Mouse (Mus musculus): ENCODE results near the gene Itgb3bp. TPM values are rescaled to one million over a fixed set of nuclear protein-coding genes. Genes with fewer than 3 reads are reported as not detected.
A peak's percentile ranks its signal among the peaks of the same experiment; 100 is the strongest.

Gene Itgb3bp
- polyA plus RNA-seq, 1 experiment from 2014 or later = 28.5 TPM

DNA sequence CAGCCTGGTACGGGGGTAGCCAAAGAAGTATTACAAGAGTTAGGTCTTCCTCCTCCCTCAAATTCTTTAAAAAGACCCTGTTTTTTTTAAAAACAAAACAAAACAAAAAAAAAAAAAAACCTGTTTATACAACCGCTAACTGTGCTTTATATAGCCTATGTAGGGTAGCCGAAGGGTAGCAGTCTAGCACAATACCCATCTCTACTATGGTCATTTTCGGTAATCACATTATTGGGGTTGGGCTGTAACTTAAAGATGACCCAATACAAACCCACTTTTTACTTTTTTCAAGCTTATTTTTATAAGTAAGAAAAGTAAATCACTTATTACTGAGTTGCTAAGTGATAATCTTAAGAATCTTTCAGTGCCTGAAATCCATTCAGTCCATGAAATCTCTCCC is 101.3 kb downstream of the Itgb3bp start:
- no peaks in the 10 kb centered on the region for H3K27me3 ChIP-seq
- H3K27ac ChIP-seq (replicated peaks) = no peak overlapping the region
- H3K4me1 ChIP-seq = peaks cover 10% of the 10 kb centered on the region
- 56% methylated on average over 4 of the region's 4 CpGs for WGBS
- peak overlapping the region; percentile 65 for H3K4me2 ChIP-seq (replicated peaks)
- peak overlapping the region; percentile 82 for H3K4me3 ChIP-seq (replicated peaks)
- H3K36me3 ChIP-seq = no peaks in the 10 kb centered on the region
- no peak overlapping the region for H3K9ac ChIP-seq
- H3K9me3 ChIP-seq (replicated peaks) = no peaks in the 10 kb centered on the region
- ATAC-seq (ENCODE audit: insufficient number of reproducible peaks, low FRiP score, low TSS enrichment, low read depth) = no peak

DNA sequence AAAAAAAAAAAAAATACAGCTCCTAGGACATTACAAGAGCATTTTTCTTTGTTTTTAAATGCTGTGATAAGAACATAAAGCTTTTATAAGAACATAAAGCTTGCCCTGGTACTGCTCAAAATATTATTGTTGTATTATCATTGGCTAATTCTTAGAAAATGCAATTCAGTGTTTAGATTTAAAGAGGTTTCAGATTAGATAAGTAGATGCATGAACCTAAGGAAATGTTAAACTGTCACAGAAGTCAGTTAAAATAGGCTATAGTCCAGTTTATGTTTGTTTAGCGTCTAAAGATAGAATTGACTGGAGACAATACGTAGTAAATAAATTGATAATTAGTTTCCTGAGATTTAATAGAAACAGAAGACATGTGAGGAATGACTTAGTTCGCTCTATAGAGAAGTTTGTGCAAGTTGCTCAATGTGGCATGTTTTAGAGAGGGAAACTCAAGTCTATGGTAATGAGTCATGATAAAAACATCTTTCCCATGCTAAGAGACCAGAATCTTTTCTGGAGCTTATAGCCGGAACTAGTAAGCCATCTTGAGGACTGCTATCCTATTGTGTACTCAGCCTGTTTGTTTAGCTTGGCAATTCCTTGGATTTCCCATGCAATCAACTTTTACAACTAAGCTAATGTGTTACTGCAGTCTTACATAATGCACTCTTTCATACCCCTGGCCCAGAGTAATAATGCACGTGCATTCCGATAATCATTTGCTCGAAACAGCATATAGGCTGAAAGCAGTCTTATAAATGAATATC is 112.7 kb downstream of the Itgb3bp start:
- H3K9ac ChIP-seq = no peak overlapping the region
- no peaks in the 10 kb centered on the region for H3K4me1 ChIP-seq
- 88% methylated on average over 7 of the region's 7 CpGs for WGBS
- H3K27ac ChIP-seq (replicated peaks) = no peak overlapping the region
- H3K9me3 ChIP-seq (replicated peaks) = no peaks in the 10 kb centered on the region
- H3K36me3 ChIP-seq = no peaks in the 10 kb centered on the region
- no peak overlapping the region for H3K4me3 ChIP-seq (replicated peaks)
- no peak overlapping the region for H3K4me2 ChIP-seq (replicated peaks)
- no peak for ATAC-seq (ENCODE audit: insufficient number of reproducible peaks, low FRiP score, low TSS enrichment, low read depth)
- no peaks in the 10 kb centered on the region for H3K27me3 ChIP-seq

DNA sequence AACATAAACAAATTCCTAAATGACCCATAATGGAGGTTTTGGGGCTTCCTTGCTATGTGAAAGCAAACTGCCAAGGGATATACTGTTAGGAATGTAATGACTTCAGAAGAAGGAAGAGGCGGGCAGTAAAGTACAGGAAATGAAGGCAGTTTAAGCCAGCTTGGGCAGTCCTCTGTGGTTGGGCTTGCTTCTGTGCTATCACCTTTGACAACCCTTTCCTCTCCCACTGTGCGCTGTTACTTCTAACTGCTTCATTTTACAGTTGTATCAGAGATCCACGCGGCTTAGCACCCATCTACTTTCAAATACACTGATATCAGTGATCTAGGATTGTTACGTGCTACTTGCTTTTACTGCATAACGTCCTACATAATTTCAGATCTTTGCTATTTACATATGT is 137.2 kb downstream of the Itgb3bp start:
- Histone ChIP-seq H3K27ac (replicated peaks) (no peak overlapping the region), H3K27me3 (no peaks in the 10 kb centered on the region), H3K4me2 (replicated peaks) (no peak overlapping the region), H3K9me3 (replicated peaks) (no peaks in the 10 kb centered on the region), H3K9ac (no peak overlapping the region), H3K4me1 (no peaks in the 10 kb centered on the region), H3K36me3 (no peaks in the 10 kb centered on the region), H3K4me3 (replicated peaks) (no peak overlapping the region)
- no peak for ATAC-seq (ENCODE audit: insufficient number of reproducible peaks, low FRiP score, low TSS enrichment, low read depth)
- WGBS = 90% methylated on average over 6 of the region's 6 CpGs

DNA sequence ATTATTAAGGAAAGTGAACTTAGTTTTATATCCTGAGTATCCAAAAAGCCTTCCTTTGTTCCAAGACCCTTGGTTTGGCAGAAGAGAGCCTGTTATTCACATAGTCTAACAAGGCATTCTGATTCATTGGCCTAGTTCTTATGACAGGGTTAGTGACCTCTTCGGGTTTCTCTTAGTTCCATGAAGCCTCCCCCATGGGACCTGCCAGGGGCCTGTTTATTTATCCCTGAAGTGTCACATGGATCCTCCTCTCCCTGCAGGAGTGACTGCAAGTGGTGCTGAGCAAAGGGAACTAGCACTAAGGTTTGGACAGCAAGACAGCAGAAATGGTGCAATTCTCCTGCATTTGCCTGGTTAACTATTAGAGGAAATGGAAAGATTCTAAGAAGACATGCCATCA is 156.6 kb downstream of the Itgb3bp start:
- H3K36me3 ChIP-seq = no peaks in the 10 kb centered on the region
- 38% methylated on average over 1 of the region's 1 CpGs for WGBS
- H3K9ac ChIP-seq = no peak overlapping the region
- no peak overlapping the region for H3K4me3 ChIP-seq (replicated peaks)
- H3K9me3 ChIP-seq (replicated peaks) = no peaks in the 10 kb centered on the region
- H3K27me3 ChIP-seq = no peaks in the 10 kb centered on the region
- ATAC-seq (ENCODE audit: insufficient number of reproducible peaks, low FRiP score, low TSS enrichment, low read depth) = no peak
- no peak overlapping the region for H3K4me2 ChIP-seq (replicated peaks)
- no peaks in the 10 kb centered on the region for H3K4me1 ChIP-seq
- H3K27ac ChIP-seq (replicated peaks) = no peak overlapping the region

DNA sequence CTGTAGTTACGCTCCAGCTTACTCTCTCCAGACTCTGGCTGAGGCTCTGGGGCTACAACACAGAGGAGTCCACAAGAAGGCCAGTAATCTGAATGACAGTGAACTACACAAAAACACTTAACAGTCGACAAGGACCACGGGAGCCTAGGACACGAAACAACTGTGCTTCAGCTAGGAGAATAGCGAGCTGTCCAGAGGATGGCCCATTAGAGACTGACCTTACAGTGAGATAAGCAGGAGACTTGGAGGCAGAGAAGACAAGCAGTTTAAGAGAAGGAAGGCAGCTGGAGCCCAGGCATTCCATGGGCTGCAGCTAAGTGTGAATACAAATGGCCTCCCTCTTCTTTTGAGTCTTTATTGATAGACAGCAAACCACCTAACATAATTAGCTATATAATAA is 159.1 kb downstream of the Itgb3bp start:
- no peak overlapping the region for H3K4me3 ChIP-seq (replicated peaks)
- 94% methylated on average over 5 of the region's 5 CpGs for WGBS
- no peak for ATAC-seq (ENCODE audit: insufficient number of reproducible peaks, low FRiP score, low TSS enrichment, low read depth)
- H3K27me3 ChIP-seq = no peaks in the 10 kb centered on the region
- no peaks in the 10 kb centered on the region for H3K36me3 ChIP-seq
- H3K9me3 ChIP-seq (replicated peaks) = no peaks in the 10 kb centered on the region
- H3K4me1 ChIP-seq = no peaks in the 10 kb centered on the region
- H3K4me2 ChIP-seq (replicated peaks) = no peak overlapping the region
- H3K27ac ChIP-seq (replicated peaks) = no peak overlapping the region
- H3K9ac ChIP-seq = no peak overlapping the region

DNA sequence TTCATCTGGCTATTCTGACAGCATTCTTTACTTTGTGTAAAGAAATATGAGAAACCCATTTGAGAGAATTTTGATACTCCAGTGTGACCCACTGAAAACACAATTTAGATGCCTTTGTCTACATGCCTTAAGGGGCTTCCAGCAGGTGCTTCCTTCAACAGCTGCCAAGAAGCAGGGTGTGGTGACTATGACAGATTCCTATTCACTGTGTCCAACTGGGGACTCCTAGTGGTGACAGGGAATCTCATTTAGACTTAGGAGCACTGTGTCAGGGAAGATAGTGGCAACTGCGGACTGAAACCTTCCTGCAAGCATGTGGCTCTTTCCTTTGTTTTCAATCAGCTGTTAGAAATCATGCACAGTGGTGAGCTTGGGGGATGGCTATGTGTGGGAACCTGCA is 162.9 kb downstream of the Itgb3bp start:
- WGBS = 51% methylated on average over 1 of the region's 1 CpGs
- no peak; the same call in 1 of the 2 replicates for ATAC-seq (ENCODE audit: insufficient number of reproducible peaks, low FRiP score, low TSS enrichment, low read depth)
- Histone ChIP-seq H3K9me3 (replicated peaks) (no peaks in the 10 kb centered on the region), H3K9ac (no peak overlapping the region), H3K27me3 (no peaks in the 10 kb centered on the region), H3K4me3 (replicated peaks) (no peak overlapping the region), H3K36me3 (no peaks in the 10 kb centered on the region), H3K27ac (replicated peaks) (no peak overlapping the region), H3K4me2 (replicated peaks) (no peak overlapping the region), H3K4me1 (no peaks in the 10 kb centered on the region)

DNA sequence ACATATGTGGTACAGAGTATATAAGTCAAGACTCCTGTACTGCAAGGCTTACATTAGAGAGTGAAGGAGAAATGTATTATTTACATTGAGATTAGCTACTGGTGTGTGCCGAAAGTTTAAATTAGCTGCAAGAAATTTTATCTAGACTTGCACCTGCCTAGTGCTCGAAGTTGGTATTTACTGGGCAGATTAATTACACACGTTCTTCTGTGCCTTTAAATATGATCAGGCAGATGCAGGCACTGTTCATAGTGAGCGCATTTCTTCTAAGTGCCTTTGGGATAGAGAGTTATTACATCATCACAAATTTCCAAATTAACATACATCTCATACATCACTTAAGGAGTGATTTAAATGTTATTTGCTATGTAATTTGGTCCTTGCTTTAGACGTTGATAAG is 163.3 kb downstream of the Itgb3bp start:
- Histone ChIP-seq H3K4me2 (replicated peaks) (no peak overlapping the region), H3K4me3 (replicated peaks) (no peak overlapping the region), H3K4me1 (no peaks in the 10 kb centered on the region), H3K9ac (no peak overlapping the region), H3K27me3 (no peaks in the 10 kb centered on the region), H3K36me3 (no peaks in the 10 kb centered on the region), H3K27ac (replicated peaks) (no peak overlapping the region), H3K9me3 (replicated peaks) (no peaks in the 10 kb centered on the region)
- no peak for ATAC-seq (ENCODE audit: insufficient number of reproducible peaks, low FRiP score, low TSS enrichment, low read depth)
- 61% methylated on average over 5 of the region's 5 CpGs for WGBS

DNA sequence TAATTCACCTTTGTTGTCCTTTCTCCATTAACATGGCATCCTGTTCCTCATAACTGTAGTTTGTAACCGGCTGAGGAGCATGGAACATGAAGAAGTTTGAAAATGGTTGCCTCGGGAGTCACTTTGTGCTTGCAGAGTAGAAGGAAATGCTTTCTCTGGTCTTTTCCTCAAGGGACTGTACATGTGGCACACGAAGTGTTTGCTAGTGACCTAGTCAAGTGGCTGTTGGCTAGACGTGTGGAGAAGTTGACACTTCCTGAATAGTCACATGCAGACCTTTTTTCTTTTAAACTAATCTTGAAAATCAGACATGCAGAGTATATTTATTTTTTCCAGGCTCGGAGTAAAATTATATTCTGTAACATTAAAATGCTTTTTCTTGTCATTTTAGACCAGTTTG is 177.2 kb downstream of the Itgb3bp start:
- no peak for ATAC-seq (ENCODE audit: insufficient number of reproducible peaks, low FRiP score, low TSS enrichment, low read depth)
- H3K4me1 ChIP-seq = no peaks in the 10 kb centered on the region
- no peak overlapping the region for H3K9ac ChIP-seq
- WGBS = 77% methylated on average over 5 of the region's 5 CpGs
- no peak overlapping the region for H3K4me3 ChIP-seq (replicated peaks)
- H3K4me2 ChIP-seq (replicated peaks) = no peak overlapping the region
- H3K9me3 ChIP-seq (replicated peaks) = no peaks in the 10 kb centered on the region
- H3K27me3 ChIP-seq = no peaks in the 10 kb centered on the region
- no peak overlapping the region for H3K27ac ChIP-seq (replicated peaks)
- peaks cover 7% of the 10 kb centered on the region; the same call in 1 of the 2 replicates for H3K36me3 ChIP-seq

DNA sequence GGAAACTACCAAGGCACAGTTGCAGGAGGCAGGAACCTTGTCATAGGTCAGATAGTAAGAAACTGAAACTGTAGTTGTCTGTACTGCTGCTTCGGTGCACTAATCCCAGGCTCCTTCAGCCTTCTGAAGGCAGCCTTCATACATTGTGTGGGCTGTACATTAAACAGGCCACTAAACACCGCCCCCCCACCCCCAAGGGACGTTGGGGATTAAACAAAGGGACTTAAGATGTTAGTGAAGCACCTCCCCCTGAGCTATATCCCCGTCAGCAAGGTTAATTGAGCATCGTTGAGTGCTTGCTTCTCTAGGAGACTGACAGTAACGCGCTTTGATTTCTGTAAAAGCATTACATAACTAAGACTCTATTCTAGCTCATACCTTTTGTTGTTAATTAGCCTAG is 189.8 kb downstream of the Itgb3bp start:
- Histone ChIP-seq H3K27me3 (no peaks in the 10 kb centered on the region), H3K27ac (replicated peaks) (no peak overlapping the region), H3K36me3 (no peaks in the 10 kb centered on the region), H3K4me3 (replicated peaks) (no peak overlapping the region), H3K9ac (no peak overlapping the region), H3K4me2 (replicated peaks) (no peak overlapping the region), H3K4me1 (no peaks in the 10 kb centered on the region), H3K9me3 (replicated peaks) (no peaks in the 10 kb centered on the region)
- WGBS = 37% methylated on average over 7 of the region's 7 CpGs
- ATAC-seq (ENCODE audit: insufficient number of reproducible peaks, low FRiP score, low TSS enrichment, low read depth) = no peak

DNA sequence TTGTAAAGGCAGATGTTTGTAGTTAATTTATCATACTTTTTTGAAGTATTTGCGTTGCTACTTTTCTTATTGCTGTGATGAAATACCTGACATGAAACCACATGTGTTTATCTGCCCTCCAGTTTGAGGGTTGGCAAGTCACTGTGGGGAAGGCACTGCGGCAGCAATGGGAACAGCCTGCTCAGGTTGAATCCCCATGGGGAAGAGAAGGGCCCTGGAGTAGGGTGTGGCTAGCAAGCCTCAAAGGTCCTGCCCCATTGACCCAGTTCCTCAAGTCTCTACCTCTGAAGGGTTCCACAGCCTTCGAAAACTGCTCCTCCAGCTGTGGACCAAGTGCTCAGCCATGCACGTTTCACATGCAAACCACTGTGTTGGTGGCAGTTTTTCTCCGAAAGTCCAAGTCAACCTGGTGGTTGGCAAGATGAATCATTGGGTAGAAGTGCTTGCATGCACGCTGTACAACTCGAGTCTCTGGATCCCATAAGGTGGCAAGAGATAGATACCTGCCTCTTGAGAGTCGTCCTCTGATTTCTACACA is 203.6 kb downstream of the Itgb3bp start:
- no peak for ATAC-seq (ENCODE audit: insufficient number of reproducible peaks, low FRiP score, low TSS enrichment, low read depth)
- WGBS = 91% methylated on average over 8 of the region's 8 CpGs
- Histone ChIP-seq H3K4me1 (no peaks in the 10 kb centered on the region), H3K36me3 (peaks cover 43% of the 10 kb centered on the region), H3K27ac (replicated peaks) (no peak overlapping the region), H3K27me3 (no peaks in the 10 kb centered on the region), H3K4me2 (replicated peaks) (no peak overlapping the region), H3K9me3 (replicated peaks) (peaks cover 12% of the 10 kb centered on the region), H3K9ac (no peak overlapping the region), H3K4me3 (replicated peaks) (no peak overlapping the region)

DNA sequence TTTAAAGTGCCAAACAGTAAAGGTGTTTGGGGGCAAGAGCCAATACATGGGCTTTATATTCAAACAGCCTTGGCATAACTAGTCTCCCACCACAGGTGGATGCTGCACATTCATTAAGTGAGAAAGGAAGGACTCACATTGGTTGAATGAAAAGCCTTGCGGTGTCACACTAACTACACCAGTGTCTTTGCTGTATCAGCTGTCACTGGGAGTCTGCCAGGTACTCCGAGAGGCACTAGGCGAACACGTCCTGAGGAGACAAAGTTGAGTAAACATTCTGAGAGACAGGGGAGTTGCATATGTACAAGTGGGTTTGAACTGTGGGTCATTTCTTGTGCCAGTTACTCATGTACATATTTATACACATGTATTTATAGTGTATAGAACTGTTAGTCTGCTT is 205.3 kb downstream of the Itgb3bp start:
- ATAC-seq (ENCODE audit: insufficient number of reproducible peaks, low FRiP score, low TSS enrichment, low read depth) = no peak
- Histone ChIP-seq H3K4me1 (no peaks in the 10 kb centered on the region), H3K27me3 (no peaks in the 10 kb centered on the region), H3K4me2 (replicated peaks) (no peak overlapping the region), H3K9me3 (replicated peaks) (no peaks in the 10 kb centered on the region), H3K36me3 (peaks cover 33% of the 10 kb centered on the region), H3K27ac (replicated peaks) (no peak overlapping the region), H3K9ac (no peak overlapping the region), H3K4me3 (replicated peaks) (no peak overlapping the region)
- WGBS = 84% methylated on average over 4 of the region's 4 CpGs

DNA sequence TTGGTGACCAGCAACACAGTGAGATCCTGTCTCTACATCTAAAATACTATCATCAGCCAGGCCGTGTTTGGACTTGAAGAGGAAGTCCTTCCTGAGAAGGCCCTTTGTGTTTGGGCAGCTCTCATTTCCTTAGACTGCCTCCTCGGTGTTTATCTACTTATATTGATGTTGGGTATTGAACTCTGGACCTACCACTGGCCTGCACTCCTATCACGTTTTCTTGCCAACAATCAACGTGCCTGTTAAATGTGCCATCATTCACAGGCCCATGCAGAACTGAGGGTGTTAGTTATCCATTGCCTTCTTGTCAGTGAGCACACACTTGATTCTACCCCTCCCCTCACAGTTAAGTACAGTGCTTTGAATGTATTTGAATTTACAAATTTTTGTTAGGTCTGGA is 211.7 kb downstream of the Itgb3bp start:
- ATAC-seq (ENCODE audit: insufficient number of reproducible peaks, low FRiP score, low TSS enrichment, low read depth) = no peak
- H3K9ac ChIP-seq = no peak overlapping the region
- WGBS = 63% methylated on average over 4 of the region's 4 CpGs
- H3K27ac ChIP-seq (replicated peaks) = no peak overlapping the region
- no peak overlapping the region for H3K4me3 ChIP-seq (replicated peaks)
- H3K4me2 ChIP-seq (replicated peaks) = no peak overlapping the region
- no peaks in the 10 kb centered on the region for H3K27me3 ChIP-seq
- H3K36me3 ChIP-seq = 0 out of 2 replicates have a peak, but pooled peaks cover 9% of the 10 kb centered on the region
- no peaks in the 10 kb centered on the region for H3K4me1 ChIP-seq
- no peaks in the 10 kb centered on the region for H3K9me3 ChIP-seq (replicated peaks)

Measured in embryonic facial prominence, embryonic 15.5 days (tissue).